Mouse (Mus musculus): ENCODE data around the gene Cpne8. TPM values are rescaled to one million over a fixed set of nuclear protein-coding genes. Genes with fewer than 3 reads are reported as not detected.
"Not testable (repeated sequence)": the region's sequence is repeated elsewhere in the genome, so short reads cannot be mapped to it uniquely, and the experiment has no call there.

The Cpne8 gene
- polyA plus RNA-seq, 1 experiment from 2014 or later: 11.6 TPM

GRCm38 (mm10) chr15:90536311-90537202 lies 142.7 kb downstream of the Cpne8 start:
- ATAC-seq (ENCODE audit: low FRiP score): no peak
- 80% methylated on average over 5 of the region's 5 CpGs for WGBS

GRCm38 (mm10) chr15:90535730-90536129 lies 143.5 kb downstream of the Cpne8 start:
- Histone ChIP-seq H3K4me2 (replicated peaks) (no peak overlapping the region), H3K27me3 (no peaks in the 10 kb centered on the region), H3K36me3 (no peaks in the 10 kb centered on the region), H3K4me1 (no peaks in the 10 kb centered on the region), H3K9ac (no peak overlapping the region), H3K27ac (no peak overlapping the region), H3K4me3 (no peak overlapping the region), H3K9me3 (replicated peaks) (no peaks in the 10 kb centered on the region)
- no peak for ATAC-seq (ENCODE audit: low FRiP score)
- 66% methylated on average over 7 of the region's 7 CpGs for WGBS

More at GRCm38 (mm10) chr15:90536311-90537202, 142.7 kb downstream of the Cpne8 start:
- Histone ChIP-seq H3K36me3 (no peaks in the 10 kb centered on the region), H3K9me3 (replicated peaks) (no peaks in the 10 kb centered on the region), H3K4me2 (replicated peaks) (no peak overlapping the region), H3K4me1 (no peaks in the 10 kb centered on the region), H3K4me3 (no peak overlapping the region), H3K9ac (no peak overlapping the region), H3K27ac (no peak overlapping the region), H3K27me3 (no peaks in the 10 kb centered on the region)

DNA sequence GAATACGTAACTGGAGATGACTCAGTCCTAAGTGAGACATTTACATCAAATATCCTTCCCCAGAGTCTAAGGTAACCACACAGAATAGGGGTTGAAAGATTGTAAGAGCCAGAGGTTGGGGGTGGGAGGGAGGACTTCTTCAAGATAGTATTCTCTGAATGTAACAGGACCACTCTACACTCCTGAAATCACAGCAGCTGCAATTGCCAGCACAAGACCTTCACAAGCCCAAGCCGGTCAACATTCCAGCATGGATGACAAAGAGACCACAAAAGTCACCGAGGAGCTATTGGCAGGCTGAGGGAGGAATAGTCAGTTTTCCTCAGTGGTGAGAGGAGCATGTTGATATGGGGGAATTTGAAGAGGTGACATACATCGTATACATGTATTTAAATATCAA lies 166.5 kb downstream of the Cpne8 start:
- Histone ChIP-seq H3K9ac (no peak overlapping the region), H3K27me3 (no peaks in the 10 kb centered on the region), H3K9me3 (replicated peaks) (no peaks in the 10 kb centered on the region), H3K4me3 (no peak overlapping the region), H3K4me1 (no peaks in the 10 kb centered on the region), H3K27ac (no peak overlapping the region), H3K4me2 (replicated peaks) (no peak overlapping the region), H3K36me3 (no peaks in the 10 kb centered on the region)
- 95% methylated on average over 4 of the region's 4 CpGs for WGBS
- ATAC-seq (ENCODE audit: low FRiP score): no peak

- no peak overlapping the region for H3K9ac ChIP-seq
- 84% methylated on average over 3 of the region's 3 CpGs for WGBS
- H3K36me3 ChIP-seq: no peaks in the 10 kb centered on the region
- ATAC-seq (ENCODE audit: low FRiP score): no peak
- no peak overlapping the region for H3K27ac ChIP-seq
- no peaks in the 10 kb centered on the region for H3K4me1 ChIP-seq
- no peak overlapping the region for H3K4me3 ChIP-seq
- H3K4me2 ChIP-seq (replicated peaks): no peak overlapping the region
- no peaks in the 10 kb centered on the region for H3K27me3 ChIP-seq
- H3K9me3 ChIP-seq (replicated peaks): no peaks in the 10 kb centered on the region
These were observed 182.2 kb downstream of the Cpne8 start for GRCm38 (mm10) chr15:90497080-90497479.

- 84% methylated on average over 6 of the region's 6 CpGs for WGBS
- Histone ChIP-seq H3K9me3 (replicated peaks) (no peaks in the 10 kb centered on the region), H3K4me1 (no peaks in the 10 kb centered on the region), H3K27ac (no peak overlapping the region), H3K4me2 (replicated peaks) (no peak overlapping the region), H3K36me3 (no peaks in the 10 kb centered on the region), H3K4me3 (no peak overlapping the region), H3K27me3 (no peaks in the 10 kb centered on the region), H3K9ac (no peak overlapping the region)
- ATAC-seq (ENCODE audit: low FRiP score): no peak
These were observed 187.7 kb downstream of the Cpne8 start for GRCm38 (mm10) chr15:90491558-90491957.

DNA sequence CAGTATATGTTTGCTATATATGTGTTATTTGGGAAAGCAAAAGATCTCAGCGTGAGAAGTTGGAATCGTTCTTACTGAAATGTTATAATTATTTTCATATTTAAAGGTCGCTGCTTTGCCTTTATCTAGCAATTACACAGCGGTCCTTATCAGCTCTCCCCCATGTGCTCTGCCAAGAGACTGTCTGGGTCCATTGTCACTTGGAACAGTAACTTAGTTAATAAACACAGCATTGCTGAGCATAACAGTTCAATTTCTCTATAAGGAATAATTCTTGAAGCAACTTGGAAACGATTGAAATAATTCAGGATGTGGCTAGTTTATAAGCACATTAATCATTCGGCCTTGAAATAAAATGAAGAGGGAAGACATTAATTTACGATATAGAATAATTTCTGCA lies 189.0 kb downstream of the Cpne8 start:
- Histone ChIP-seq H3K9ac (no peak overlapping the region), H3K4me2 (replicated peaks) (no peak overlapping the region), H3K27ac (no peak overlapping the region), H3K4me3 (no peak overlapping the region), H3K4me1 (no peaks in the 10 kb centered on the region), H3K9me3 (replicated peaks) (no peaks in the 10 kb centered on the region), H3K36me3 (no peaks in the 10 kb centered on the region), H3K27me3 (no peaks in the 10 kb centered on the region)
- ATAC-seq (ENCODE audit: low FRiP score): no peak
- 90% methylated on average over 7 of the region's 7 CpGs for WGBS

- not testable (repeated sequence) for H3K9me3 ChIP-seq (replicated peaks); ATAC-seq (ENCODE audit: low FRiP score); H3K4me1 ChIP-seq; H3K27ac ChIP-seq; H3K4me3 ChIP-seq; H3K36me3 ChIP-seq; H3K4me2 ChIP-seq (replicated peaks); H3K27me3 ChIP-seq; H3K9ac ChIP-seq
These were observed 208.7 kb downstream of the Cpne8 start for GRCm38 (mm10) chr15:90470561-90470960.

GRCm38 (mm10) chr15:90463281-90463680 lies 216.0 kb downstream of the Cpne8 start:
- H3K9ac ChIP-seq: no peak overlapping the region
- no peak overlapping the region for H3K27ac ChIP-seq
- H3K4me1 ChIP-seq: no peaks in the 10 kb centered on the region
- ATAC-seq (ENCODE audit: low FRiP score): no peak
- H3K4me3 ChIP-seq: no peak overlapping the region
- 80% methylated on average over 2 of the region's 2 CpGs for WGBS
- 0 out of 2 replicates have a peak, but pooled peaks cover 3% of the 10 kb centered on the region for H3K9me3 ChIP-seq (replicated peaks)
- H3K27me3 ChIP-seq: no peaks in the 10 kb centered on the region
- no peak overlapping the region for H3K4me2 ChIP-seq (replicated peaks)
- no peaks in the 10 kb centered on the region for H3K36me3 ChIP-seq

DNA sequence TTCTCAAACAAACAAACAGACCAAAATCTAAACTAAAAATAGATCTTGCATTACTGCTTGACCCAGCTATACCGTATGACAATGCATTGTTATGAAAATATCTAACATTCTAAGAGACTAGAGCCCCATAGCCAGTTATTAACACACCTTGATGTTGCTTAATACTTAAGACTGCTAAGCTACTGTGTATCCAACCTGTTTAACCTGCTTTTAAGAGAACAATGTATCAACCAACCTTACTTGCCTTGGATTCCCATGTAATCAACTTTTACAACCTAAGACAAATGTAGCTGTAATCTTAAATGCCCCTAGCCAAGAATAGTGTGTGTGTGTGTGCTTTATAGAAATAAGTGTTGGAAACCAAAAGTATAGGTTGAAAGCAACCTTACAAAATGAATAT lies 233.2 kb downstream of the Cpne8 start:
- Histone ChIP-seq H3K27me3 (no peaks in the 10 kb centered on the region), H3K27ac (no peak overlapping the region), H3K4me2 (replicated peaks) (no peak overlapping the region), H3K9ac (no peak overlapping the region), H3K36me3 (no peaks in the 10 kb centered on the region), H3K4me1 (no peaks in the 10 kb centered on the region), H3K4me3 (no peak overlapping the region), H3K9me3 (replicated peaks) (no peaks in the 10 kb centered on the region)
- ATAC-seq (ENCODE audit: low FRiP score): no peak
- WGBS: 77% methylated on average over 1 of the region's 1 CpGs

All from hindbrain, embryonic 12.5 days (tissue).